14 mouse cellular contexts compared by ENCODE assay signal in the genomic region with DNA sequence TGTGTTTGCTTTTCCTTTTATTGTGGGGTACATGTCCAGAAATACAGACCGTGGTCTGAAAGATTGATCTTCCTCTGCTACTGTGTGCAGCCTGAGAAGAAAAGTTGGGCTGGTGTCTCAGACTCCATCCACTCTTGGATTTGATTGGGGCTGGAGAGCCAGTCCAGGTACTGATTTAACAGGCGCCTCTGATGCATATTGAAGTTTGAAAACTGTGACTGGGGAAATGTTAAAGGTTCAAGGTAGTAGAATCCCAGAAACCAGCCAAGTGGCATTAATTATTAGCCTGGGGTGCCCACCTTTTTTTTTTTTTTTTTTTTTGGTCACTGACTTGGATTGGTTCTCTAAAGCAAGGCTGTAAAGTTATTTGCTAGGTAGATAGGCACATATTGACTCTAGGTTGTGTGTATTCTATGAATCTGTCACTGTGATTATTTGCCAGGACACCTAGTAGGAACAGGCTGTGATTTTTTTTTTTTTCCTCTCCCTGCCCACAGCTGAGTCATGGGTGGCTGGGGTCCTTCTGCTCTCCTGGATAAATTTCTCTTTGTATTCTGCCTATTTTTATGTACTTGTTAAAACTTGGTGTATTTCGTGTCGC. TPM values are rescaled to one million over a fixed set of nuclear protein-coding genes. Genes with fewer than 3 reads are reported as not detected.
DNase-seq lines count a peak whose midpoint lies in the region; ATAC-seq and TF ChIP-seq lines count a peak whose summit lies in the region.
"Had no signal": no experiment of that assay in that cellular context is flagged by ENCODE, and none has a peak within 500 bp of the region (broad histone marks: within the 10 kb centered on the region; RNA-seq: fewer than 3 reads in every experiment).

No protein-coding gene starts in this region.

- TF ChIP-seq CTCF in gastrocnemius, adult 2 months (IDR thresholded peaks at IDR 0.05) = no peak
- no peak for TF ChIP-seq CTCF in lung, adult 2 months (IDR thresholded peaks at IDR 0.05; ENCODE audit: insufficient read depth, low read length)
- TF ChIP-seq CTCF in liver, embryonic 14.5 days (IDR thresholded peaks at IDR 0.05; ENCODE audit: low read depth) = no peak

- ATAC-seq in lung, embryonic 16.5 days (ENCODE audit: low read depth) = no peak
- ATAC-seq in liver, embryonic 14.5 days (ENCODE audit: insufficient read depth) = peak; percentile 29; the same call in 1 of the 2 replicates

- H3K9ac ChIP-seq in lung, embryonic 16.5 days (ENCODE audit: low read length) = no peak overlapping the region
- H3K9ac ChIP-seq in liver, embryonic 14.5 days (replicated peaks) = no peak overlapping the region
- H3K9ac ChIP-seq: hindbrain, embryonic 13.5 days; midbrain, embryonic 12.5 days; neural tube, embryonic 12.5 days had no signal

- H3K4me3 ChIP-seq in gastrocnemius, adult 2 months = no peak overlapping the region
- H3K4me3 ChIP-seq in lung, embryonic 16.5 days (ENCODE audit: low read length) = no peak overlapping the region
- H3K4me3 ChIP-seq in lung, adult 2 months (replicated peaks; ENCODE audit: extremely low read depth, low read depth, low read length) = no peak overlapping the region
- no peak overlapping the region for H3K4me3 ChIP-seq in liver, embryonic 14.5 days (ENCODE audit: insufficient read depth in 1 of 2, low read depth in 2 of 2, low read length in 2 of 2)
- H3K4me3 ChIP-seq: heart, embryonic 12.5 days; hindbrain, embryonic 13.5 days; midbrain, embryonic 12.5 days; neural tube, embryonic 12.5 days had no signal

- TF ChIP-seq POLR2A in lung, adult 2 months (IDR thresholded peaks at IDR 0.05; ENCODE audit: borderline replicate concordance, extremely low read depth, low read depth, low read length) = no peak

- intact Hi-C loops in gastrocnemius, adult 2 months (cut with DNase I) = loop anchor here (5.0 kb wide), 1 partner anchor 118 kb away; no protein-coding TSS in a partner anchor
- intact Hi-C loops in gastrocnemius, postnatal 36 days (cut with DNase I) = loop anchor here (5.0 kb wide), 1 partner anchor 113 kb away; no protein-coding TSS in a partner anchor

- H3K27me3 ChIP-seq in lung, embryonic 16.5 days (ENCODE audit: control insufficient read depth, insufficient read depth, low read depth, low read length) = no peaks in the 10 kb centered on the region
- no peaks in the 10 kb centered on the region for H3K27me3 ChIP-seq in liver, embryonic 14.5 days (ENCODE audit: control insufficient read depth, insufficient read depth, low read length)
- H3K27me3 ChIP-seq: heart, embryonic 12.5 days; hindbrain, embryonic 13.5 days; midbrain, embryonic 12.5 days; neural tube, embryonic 12.5 days had no signal

- no peak for DNase-seq in gastrocnemius, adult 2 months
- no peak for DNase-seq in gastrocnemius, postnatal 36 days
- no peak for DNase-seq in lung, adult 2 months
- no peak for DNase-seq in liver, embryonic 14.5 days (ENCODE audit: low read depth in 3 of 3, low spot score in 3 of 3)
- no peak for DNase-seq in neural tube, embryonic 10.5 days (ENCODE audit: extremely low spot score, low spot score)
- DNase-seq in adrenal gland, adult 2 months = no peak
- no peak for DNase-seq in testis, postnatal 10 days (ENCODE audit: low spot score)
- DNase-seq: cerebellum, adult 11-12 months; embryo, embryonic 11 days had no signal

- H3K36me3 ChIP-seq in lung, embryonic 16.5 days (ENCODE audit: control insufficient read depth, insufficient read depth, low read length) = no peaks in the 10 kb centered on the region
- H3K36me3 ChIP-seq in liver, embryonic 14.5 days (replicated peaks; ENCODE audit: control insufficient read depth, insufficient read depth, low read depth) = no peaks in the 10 kb centered on the region
- H3K36me3 ChIP-seq: heart, embryonic 12.5 days; hindbrain, embryonic 13.5 days; midbrain, embryonic 12.5 days; neural tube, embryonic 12.5 days had no signal

- peaks cover 44% of the 10 kb centered on the region for H3K4me1 ChIP-seq in lung, embryonic 16.5 days (replicated peaks; ENCODE audit: control insufficient read depth, insufficient read depth, low read length)
- peaks cover 21% of the 10 kb centered on the region for H3K4me1 ChIP-seq in lung, adult 2 months (ENCODE audit: control insufficient read depth, insufficient read depth, low read length)
- peaks cover 12 to 23% of the 10 kb centered on the region in 2 experiments for H3K4me1 ChIP-seq in liver, embryonic 14.5 days (replicated peaks; ENCODE audit: control insufficient read depth in 2 of 2, insufficient read depth in 2 of 2, low read length in 1 of 2)

- TF ChIP-seq EP300 in liver, embryonic 14.5 days (IDR thresholded peaks at IDR 0.05; ENCODE audit: low read depth) = no peak

- no peak overlapping the region for H3K4me2 ChIP-seq in lung, embryonic 16.5 days (ENCODE audit: low read depth, low read length)
- no peak overlapping the region for H3K4me2 ChIP-seq in liver, embryonic 14.5 days (ENCODE audit: low read depth)
- H3K4me2 ChIP-seq: heart, embryonic 12.5 days; hindbrain, embryonic 13.5 days; midbrain, embryonic 12.5 days; neural tube, embryonic 12.5 days had no signal

- peak overlapping the region; percentile 87 for H3K27ac ChIP-seq in gastrocnemius, adult 2 months
- peak overlapping the region; percentile 60 for H3K27ac ChIP-seq in lung, embryonic 16.5 days (ENCODE audit: low read length)
- H3K27ac ChIP-seq in liver, embryonic 14.5 days = no peak overlapping the region
- H3K27ac ChIP-seq: midbrain, embryonic 12.5 days; neural tube, embryonic 12.5 days had no signal

- 63% methylated on average over 4 of the region's 4 CpGs for WGBS in lung, embryonic 16.5 days
- WGBS in lung, adult 2 months = 77% methylated on average over 4 of the region's 4 CpGs
- 63% methylated on average over 4 of the region's 4 CpGs for WGBS in liver, embryonic 14.5 days (ENCODE audit: insufficient replicate concordance)

- H3K9me3 ChIP-seq in lung, embryonic 16.5 days (ENCODE audit: control insufficient read depth, low read length) = no peaks in the 10 kb centered on the region; the same call in 1 of the 2 replicates
- no peaks in the 10 kb centered on the region for H3K9me3 ChIP-seq in liver, embryonic 14.5 days (ENCODE audit: control insufficient read depth, low read length)
- H3K9me3 ChIP-seq: heart, embryonic 12.5 days; hindbrain, embryonic 13.5 days; neural tube, embryonic 12.5 days had no signal

RNA-seq across cellular contexts. Expression of a gene that starts 31.5 kb away (rescaled TPM):
- 10 to 100 TPM in 1 of 2 experiments, 1 to 10 TPM in 1; 8.7 to 10.3 TPM for total RNA-seq in gastrocnemius, adult 2 months (2021)
- total RNA-seq in gastrocnemius, postnatal 36 days (2021) = 1 to 10 TPM; 7.7 to 8.9 TPM
- polyA plus RNA-seq in lung, embryonic 16.5 days (2015; fragmentation: Nextera tagmentation; extraction: Ambion mirVana) = 34.1 and 35.7 TPM in 2 replicates
- 43.0 and 48.7 TPM in 2 replicates for polyA plus RNA-seq in lung, adult 2 months (2012; rRNA removed)
- 2.7 and 3.0 TPM in 2 replicates for polyA plus RNA-seq in liver, embryonic 14.5 days (2012; rRNA removed)
- polyA plus RNA-seq in liver, embryonic 14.5 days (2014; fragmentation: Nextera tagmentation; extraction: Ambion mirVana) = 5.4 and 5.8 TPM in 2 replicates
- total RNA-seq in adrenal gland, adult 2 months (2021) = 10 to 100 TPM; 53.8 to 70.1 TPM
- 26.4 and 33.9 TPM in 2 replicates for polyA plus RNA-seq in adrenal gland, adult 2 months (2012; rRNA removed)
